Mouse (Mus musculus) forebrain, embryonic 12.5 days (tissue): ENCODE results near the gene Tbc1d15. TPM values are rescaled to one million over a fixed set of nuclear protein-coding genes. Genes with fewer than 3 reads are reported as not detected.
A peak's percentile ranks its signal among the peaks of the same experiment; 100 is the strongest.

Experiments used
- ATAC-seq: fragments of 200-750 bp; cut with Nextera tagmentation; 2 replicates; pipeline ENCODE4 v1.8.0; 2017; ENCODE audit warnings: moderate TSS enrichment; ENCODE audit not compliant: low FRiP score
- H3K27ac ChIP-seq: fragments of 300-500 bp; sonication (generic); 2 replicates; pipeline ENCODE4 v1.5.1; 2016; ENCODE audit warnings: mild to moderate bottlenecking
- H3K27me3 ChIP-seq: fragments of 300-500 bp; sonication (generic); 2 replicates; pipeline ENCODE4 v1.6.1; 2016; ENCODE audit warnings: mild to moderate bottlenecking
- H3K36me3 ChIP-seq: fragments of 300-500 bp; sonication (generic); replicated peaks from 2 replicates; pipeline ENCODE4 v1.6.1; 2016; ENCODE audit warnings: mild to moderate bottlenecking
- H3K4me1 ChIP-seq: fragments of 300-500 bp; sonication (generic); 2 replicates; pipeline ENCODE4 v1.6.1; 2016
- H3K4me2 ChIP-seq: fragments of 300-500 bp; sonication (generic); 2 replicates; pipeline ENCODE4 v1.6.1; 2016; ENCODE audit warnings: mild to moderate bottlenecking, moderate library complexity
- H3K4me3 ChIP-seq: fragments of 300-500 bp; sonication (generic); replicated peaks from 2 replicates; pipeline ENCODE4 v1.5.1; 2016; ENCODE audit warnings: mild to moderate bottlenecking
- H3K9ac ChIP-seq: fragments of 300-500 bp; sonication (generic); 2 replicates; pipeline ENCODE4 v1.6.1; 2016; ENCODE audit warnings: mild to moderate bottlenecking
- H3K9me3 ChIP-seq: fragments of 300-500 bp; sonication (generic); 2 replicates; pipeline ENCODE4 v1.6.1; 2016
- WGBS: fragments of 180-500 bp; shearing (Covaris S2); methylation state at CpG from one replicate; pipeline ENCODE4 v1.1.7; 2016; 5-methylcytosine and 5-hydroxymethylcytosine counted together
- polyA plus RNA-seq: library from polyadenylated mRNA; unstranded; fragments of >200 nt; fragmentation: Nextera tagmentation; extraction: Ambion mirVana; gene quantifications from 2 replicates; pipeline ENCODE4 v1.2.1, GENCODE M21; 2016

The Tbc1d15 gene
- polyA plus RNA-seq = 45.5 and 48.1 TPM in 2 replicates

DNA sequence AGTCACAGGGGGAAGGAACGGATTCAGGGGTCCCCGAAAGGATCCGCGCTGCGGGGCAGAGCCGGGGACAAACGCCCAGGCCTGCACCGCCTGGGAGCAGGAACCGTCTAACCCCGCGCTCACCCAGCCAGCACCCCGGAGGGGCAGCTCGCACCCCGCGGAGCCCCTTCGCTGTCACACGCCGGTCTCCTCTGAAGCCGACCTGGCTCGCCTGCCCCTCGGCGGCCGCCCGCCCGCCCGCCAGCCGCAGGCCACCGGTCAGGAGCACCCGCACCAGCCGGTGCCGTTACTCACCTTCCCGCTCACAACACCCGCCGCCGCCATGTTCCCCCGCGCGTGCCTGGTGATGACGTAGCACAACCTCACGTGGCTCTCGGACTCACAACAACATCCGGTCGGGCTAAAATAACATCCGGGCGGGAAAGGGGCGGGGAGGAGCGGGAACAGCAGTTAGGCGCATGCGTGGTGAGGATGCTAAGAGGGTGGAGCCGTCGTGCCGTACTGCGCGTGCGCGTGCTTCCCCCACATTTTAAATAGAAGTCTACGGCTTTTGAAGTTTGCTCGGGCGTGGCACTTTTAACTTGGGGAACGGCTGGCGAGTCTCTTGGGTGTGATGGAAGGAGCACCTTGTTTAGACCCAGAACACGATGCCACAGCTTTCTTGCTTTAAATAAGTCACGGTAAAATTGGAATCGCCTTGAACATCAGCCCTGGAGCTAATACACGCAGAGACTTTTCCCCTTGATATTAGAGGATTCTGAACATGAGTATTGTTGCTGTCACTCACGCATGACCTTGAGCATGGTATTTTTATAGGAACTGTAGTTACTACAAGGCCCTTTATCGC is at the start of gene Tbc1d15:
Tbc1d15 (minus strand) TSS at position 380 of the 847 bp plus-strand sequence.
- Histone ChIP-seq H3K4me3 (peak within 1 kb of the TSS; percentile 94), H3K27me3 (no peaks in the 10 kb centered on the region), H3K4me1 (peaks cover 13% of the 10 kb centered on the region), H3K9me3 (no peaks in the 10 kb centered on the region), H3K27ac (no peak within 1 kb of the TSS), H3K9ac (peak within 1 kb of the TSS; percentile 85), H3K36me3 (no peaks in the 10 kb centered on the region), H3K4me2 (peak within 1 kb of the TSS; percentile 66)
- WGBS = under 1% methylated on average over 67 of the region's 67 CpGs
- ATAC-seq = peak; percentile 99

DNA sequence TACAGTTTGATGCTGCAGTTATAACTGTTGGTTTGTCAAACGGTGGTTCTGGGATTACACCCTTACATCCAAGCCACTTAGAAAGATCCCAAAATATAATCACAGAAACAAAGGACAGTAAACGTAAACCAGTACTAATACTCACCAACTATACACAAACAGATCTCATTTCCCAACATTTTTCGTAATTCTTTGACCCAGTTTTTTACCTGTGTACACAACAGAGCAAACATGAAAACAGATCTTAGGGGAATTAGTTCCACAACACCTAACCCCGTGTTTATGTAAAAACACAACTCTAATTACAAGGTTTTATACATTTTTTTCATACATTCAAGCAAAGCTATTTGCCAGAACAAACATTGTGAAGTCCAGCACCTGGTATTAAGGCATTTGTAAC is 47.4 kb upstream of the Tbc1d15 start:
- Histone ChIP-seq H3K9me3 (no peaks in the 10 kb centered on the region), H3K36me3 (peaks cover 32% of the 10 kb centered on the region), H3K27me3 (no peaks in the 10 kb centered on the region), H3K4me1 (no peaks in the 10 kb centered on the region), H3K4me3 (no peak overlapping the region), H3K4me2 (no peak overlapping the region), H3K27ac (no peak overlapping the region), H3K9ac (no peak overlapping the region)
- 94% methylated on average over 4 of the region's 4 CpGs for WGBS
- no peak for ATAC-seq

DNA sequence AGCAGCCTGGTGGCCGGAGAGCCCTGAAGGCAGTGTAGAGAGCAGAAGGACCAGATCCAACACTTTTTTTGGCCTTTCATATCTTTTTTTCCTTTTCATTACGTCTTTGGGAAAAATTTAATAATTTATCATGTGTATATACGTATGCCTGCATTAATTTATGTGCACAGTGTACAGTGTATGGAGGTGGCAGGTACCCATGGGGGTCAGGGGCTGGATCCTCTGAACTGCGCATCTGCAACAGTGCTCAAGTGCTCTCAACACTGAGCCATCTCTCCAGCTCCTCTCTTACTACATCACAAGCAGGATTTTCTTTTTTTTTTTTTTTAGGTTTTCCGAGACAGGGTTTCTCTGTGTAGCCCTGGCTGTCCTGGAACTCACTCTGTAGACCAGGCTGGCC is 46.3 kb upstream of the Tbc1d15 start:
- H3K9me3 ChIP-seq = no peaks in the 10 kb centered on the region
- H3K9ac ChIP-seq = no peak overlapping the region
- WGBS = 93% methylated on average over 5 of the region's 5 CpGs
- no peaks in the 10 kb centered on the region for H3K4me1 ChIP-seq
- H3K27ac ChIP-seq = no peak overlapping the region
- ATAC-seq = no peak
- peaks cover 42% of the 10 kb centered on the region for H3K36me3 ChIP-seq
- no peaks in the 10 kb centered on the region for H3K27me3 ChIP-seq
- H3K4me3 ChIP-seq = no peak overlapping the region
- H3K4me2 ChIP-seq = no peak overlapping the region

- Histone ChIP-seq H3K36me3 (peaks cover 53% of the 10 kb centered on the region), H3K9me3 (no peaks in the 10 kb centered on the region), H3K4me2 (no peak overlapping the region), H3K27me3 (no peaks in the 10 kb centered on the region), H3K4me3 (no peak overlapping the region), H3K27ac (no peak overlapping the region), H3K4me1 (no peaks in the 10 kb centered on the region), H3K9ac (no peak overlapping the region)
- ATAC-seq = no peak
- 84% methylated on average over 9 of the region's 9 CpGs for WGBS
These were observed 45.2 kb upstream of the Tbc1d15 start for GRCm38 (mm10) chr10:115296401-115296935.

DNA sequence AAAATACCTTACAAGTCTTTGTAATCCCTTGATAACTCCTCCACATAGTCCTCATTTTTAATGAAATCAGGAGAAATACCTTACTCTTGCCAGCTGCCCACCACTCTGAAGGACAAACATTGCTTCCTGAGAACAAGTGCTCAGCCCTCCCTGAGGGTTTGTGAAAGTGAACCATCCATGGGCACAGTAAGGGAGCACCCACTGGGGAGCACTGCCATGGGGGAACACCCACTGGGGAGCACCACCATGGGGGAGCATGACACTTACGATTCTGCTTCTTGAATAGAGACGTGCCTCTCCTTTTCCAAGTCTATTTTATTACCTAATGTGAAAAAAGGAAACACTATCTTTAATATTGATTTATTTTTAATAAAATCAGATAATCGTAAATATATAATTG is 43.9 kb upstream of the Tbc1d15 start:
- no peak overlapping the region for H3K9ac ChIP-seq
- H3K4me3 ChIP-seq = no peak overlapping the region
- H3K4me2 ChIP-seq = no peak overlapping the region
- H3K27ac ChIP-seq = no peak overlapping the region
- H3K27me3 ChIP-seq = no peaks in the 10 kb centered on the region
- no peaks in the 10 kb centered on the region for H3K4me1 ChIP-seq
- no peak for ATAC-seq
- H3K9me3 ChIP-seq = no peaks in the 10 kb centered on the region
- H3K36me3 ChIP-seq = peaks cover 58% of the 10 kb centered on the region
- 92% methylated on average over 3 of the region's 3 CpGs for WGBS

GRCm38 (mm10) chr10:115294715-115295114 is 43.4 kb upstream of the Tbc1d15 start:
- ATAC-seq = no peak
- Histone ChIP-seq H3K4me2 (no peak overlapping the region), H3K4me3 (no peak overlapping the region), H3K27me3 (no peaks in the 10 kb centered on the region), H3K9me3 (no peaks in the 10 kb centered on the region), H3K4me1 (no peaks in the 10 kb centered on the region), H3K36me3 (peaks cover 57% of the 10 kb centered on the region), H3K9ac (no peak overlapping the region), H3K27ac (no peak overlapping the region)
- 88% methylated on average over 7 of the region's 7 CpGs for WGBS

- Histone ChIP-seq H3K9me3 (no peaks in the 10 kb centered on the region), H3K27me3 (no peaks in the 10 kb centered on the region), H3K9ac (no peak overlapping the region), H3K4me2 (no peak overlapping the region), H3K27ac (no peak overlapping the region), H3K4me3 (no peak overlapping the region), H3K4me1 (no peaks in the 10 kb centered on the region), H3K36me3 (peaks cover 55% of the 10 kb centered on the region)
- no peak for ATAC-seq
- WGBS = 93% methylated on average over 7 of the region's 7 CpGs
These were observed 42.7 kb upstream of the Tbc1d15 start for GRCm38 (mm10) chr10:115293946-115294345.

DNA sequence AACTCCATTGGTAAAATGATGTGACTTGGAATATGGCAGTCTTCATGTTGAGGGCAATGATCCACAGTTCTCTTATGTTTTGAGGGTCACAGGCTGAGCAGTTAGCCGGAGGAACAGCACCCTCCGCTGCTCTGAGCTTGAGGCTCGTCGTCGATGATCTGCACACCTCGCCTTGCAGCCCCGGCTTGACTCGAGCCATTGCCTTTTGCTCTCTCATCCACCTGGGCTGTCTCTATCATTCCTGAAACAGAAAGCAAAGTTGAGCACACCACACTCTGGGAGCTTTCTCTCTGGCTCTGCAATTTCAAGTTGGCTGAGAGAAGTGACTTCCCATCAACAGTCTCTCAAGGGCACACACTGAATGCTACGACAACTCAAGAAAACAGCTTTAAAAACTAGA is 39.4 kb upstream of the Tbc1d15 start:
- H3K4me3 ChIP-seq = no peak overlapping the region
- ATAC-seq = no peak
- WGBS = 95% methylated on average over 9 of the region's 9 CpGs
- H3K4me1 ChIP-seq = no peaks in the 10 kb centered on the region
- H3K36me3 ChIP-seq = peaks cover 66% of the 10 kb centered on the region
- H3K27ac ChIP-seq = no peak overlapping the region
- no peak overlapping the region for H3K9ac ChIP-seq
- H3K27me3 ChIP-seq = no peaks in the 10 kb centered on the region
- H3K9me3 ChIP-seq = no peaks in the 10 kb centered on the region
- no peak overlapping the region for H3K4me2 ChIP-seq

- H3K27me3 ChIP-seq = no peaks in the 10 kb centered on the region
- WGBS = 93% methylated on average over 8 of the region's 8 CpGs
- peaks cover 56% of the 10 kb centered on the region for H3K36me3 ChIP-seq
- no peaks in the 10 kb centered on the region for H3K9me3 ChIP-seq
- no peak overlapping the region for H3K4me3 ChIP-seq
- H3K4me2 ChIP-seq = no peak overlapping the region
- ATAC-seq = no peak
- H3K27ac ChIP-seq = no peak overlapping the region
- no peak overlapping the region for H3K9ac ChIP-seq
- no peaks in the 10 kb centered on the region for H3K4me1 ChIP-seq
These were observed 37.6 kb upstream of the Tbc1d15 start for GRCm38 (mm10) chr10:115288856-115289255.

- no peak for ATAC-seq
- 81% methylated on average over 10 of the region's 10 CpGs for WGBS
These were observed 32.9 kb upstream of the Tbc1d15 start for GRCm38 (mm10) chr10:115284170-115284569.

GRCm38 (mm10) chr10:115281381-115281780 is 30.1 kb upstream of the Tbc1d15 start:
- H3K27me3 ChIP-seq = no peaks in the 10 kb centered on the region
- 88% methylated on average over 10 of the region's 10 CpGs for WGBS
- H3K4me1 ChIP-seq = no peaks in the 10 kb centered on the region
- no peak for ATAC-seq
- H3K9ac ChIP-seq = no peak overlapping the region
- H3K4me3 ChIP-seq = no peak overlapping the region
- H3K9me3 ChIP-seq = no peaks in the 10 kb centered on the region
- no peak overlapping the region for H3K27ac ChIP-seq
- H3K36me3 ChIP-seq = peaks cover 3% of the 10 kb centered on the region
- no peak overlapping the region for H3K4me2 ChIP-seq

More at GRCm38 (mm10) chr10:115284170-115284569, 32.9 kb upstream of the Tbc1d15 start:
- H3K27me3 ChIP-seq = no peaks in the 10 kb centered on the region
- no peak overlapping the region for H3K27ac ChIP-seq
- H3K4me2 ChIP-seq = no peak overlapping the region
- no peak overlapping the region for H3K4me3 ChIP-seq
- peaks cover 18% of the 10 kb centered on the region for H3K36me3 ChIP-seq
- no peak overlapping the region for H3K9ac ChIP-seq
- no peaks in the 10 kb centered on the region for H3K4me1 ChIP-seq
- no peaks in the 10 kb centered on the region for H3K9me3 ChIP-seq

DNA sequence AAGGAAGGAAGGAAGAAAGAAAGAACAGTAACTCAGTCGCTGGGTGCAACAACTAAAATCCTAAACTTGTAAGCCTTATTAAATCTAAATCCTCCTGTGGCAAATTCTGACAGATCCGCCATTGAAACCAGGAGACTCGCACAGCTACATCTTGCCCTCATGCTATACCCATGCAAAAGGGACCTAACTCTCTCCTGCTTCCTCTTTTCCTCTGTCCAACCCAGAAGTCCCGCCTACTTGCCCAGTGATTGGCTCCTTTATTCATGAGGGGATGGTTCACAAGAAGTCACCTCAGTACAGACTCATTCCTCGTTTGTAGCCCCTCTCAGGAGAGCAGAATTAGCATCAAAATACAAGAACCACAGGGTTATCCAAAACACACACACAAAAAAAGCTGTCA is 20.4 kb upstream of the Tbc1d15 start:
- Histone ChIP-seq H3K9me3 (no peaks in the 10 kb centered on the region), H3K27me3 (no peaks in the 10 kb centered on the region), H3K4me2 (no peak overlapping the region), H3K27ac (no peak overlapping the region), H3K9ac (no peak overlapping the region), H3K4me1 (no peaks in the 10 kb centered on the region), H3K36me3 (no peaks in the 10 kb centered on the region), H3K4me3 (no peak overlapping the region)
- no peak for ATAC-seq
- 54% methylated on average over 5 of the region's 5 CpGs for WGBS
